Mouse (Mus musculus): ENCODE measurements around the gene 5430427O19Rik.
A peak's percentile ranks its signal among the peaks of the same experiment; 100 is the strongest.

Gene 5430427O19Rik

GRCm38 (mm10) chrX:85869914-85870483 is at the start of gene 5430427O19Rik:
Gene 5430427O19Rik, plus strand, starts transcription at chrX:85870354.
- DNase-seq (ENCODE audit: low spot score in 2 of 2): no peak

- DNase-seq (ENCODE audit: low spot score in 2 of 2): no peak
These were observed 42.3 kb upstream of the 5430427O19Rik start for GRCm38 (mm10) chrX:85827719-85828453.

GRCm38 (mm10) chrX:85829000-85829399 is 41.2 kb upstream of the 5430427O19Rik start:
- no peak for DNase-seq (ENCODE audit: low spot score in 2 of 2)

- DNase-seq (ENCODE audit: low spot score in 2 of 2): no peak
These were observed 31.0 kb upstream of the 5430427O19Rik start for GRCm38 (mm10) chrX:85839174-85839573.

- no peak for DNase-seq (ENCODE audit: low spot score in 2 of 2)
These were observed 14.2 kb upstream of the 5430427O19Rik start for GRCm38 (mm10) chrX:85855938-85856337.

- no peak for DNase-seq (ENCODE audit: low spot score in 2 of 2)
These were observed 13.0 kb upstream of the 5430427O19Rik start for GRCm38 (mm10) chrX:85857169-85857568.

- no peak for DNase-seq (ENCODE audit: low spot score in 2 of 2)
These were observed 2.1 kb upstream of the 5430427O19Rik start for GRCm38 (mm10) chrX:85868079-85868478.

GRCm38 (mm10) chrX:85871371-85872056 is 1.4 kb downstream of the 5430427O19Rik start:
- peak; percentile 14 to 49 for DNase-seq (ENCODE audit: low spot score in 2 of 2)

- DNase-seq (ENCODE audit: low spot score in 2 of 2): no peak
These were observed 4.2 kb downstream of the 5430427O19Rik start for GRCm38 (mm10) chrX:85874367-85874766.

- DNase-seq (ENCODE audit: low spot score in 2 of 2): no peak
These were observed 5.8 kb downstream of the 5430427O19Rik start for GRCm38 (mm10) chrX:85875951-85876350.

GRCm38 (mm10) chrX:85877747-85878146 is 7.6 kb downstream of the 5430427O19Rik start:
- DNase-seq (ENCODE audit: low spot score in 2 of 2): no peak

- no peak for DNase-seq (ENCODE audit: low spot score in 2 of 2)
These were observed 8.1 kb downstream of the 5430427O19Rik start for GRCm38 (mm10) chrX:85878293-85878692.

- peak in 1 of 2 experiments; percentile 1 for DNase-seq (ENCODE audit: low spot score in 2 of 2)
These were observed 9.2 kb downstream of the 5430427O19Rik start for GRCm38 (mm10) chrX:85879198-85879977.

GRCm38 (mm10) chrX:85886651-85887050 is 16.5 kb downstream of the 5430427O19Rik start:
- DNase-seq (ENCODE audit: low spot score in 2 of 2): no peak

- no peak for DNase-seq (ENCODE audit: low spot score in 2 of 2)
These were observed 31.0 kb downstream of the 5430427O19Rik start for GRCm38 (mm10) chrX:85901195-85901594.

- peak in 1 of 2 experiments; percentile 1 for DNase-seq (ENCODE audit: low spot score in 2 of 2)
These were observed 48.9 kb downstream of the 5430427O19Rik start for GRCm38 (mm10) chrX:85919034-85919433.

GRCm38 (mm10) chrX:85932991-85933390 is 62.8 kb downstream of the 5430427O19Rik start:
- DNase-seq (ENCODE audit: low spot score in 2 of 2): no peak
